Mouse (Mus musculus) embryonic facial prominence, embryonic 11.5 days (tissue): ENCODE results near the gene Ip6k1. TPM values are rescaled to one million over a fixed set of nuclear protein-coding genes. Genes with fewer than 3 reads are reported as not detected.

Source experiments
- ATAC-seq: fragments of 200-750 bp; cut with Nextera tagmentation; replicated peaks from 2 replicates; pipeline ENCODE4 v1.8.0; 2017; ENCODE audit warnings: low read depth; ENCODE audit not compliant: insufficient number of reproducible peaks, low FRiP score, low TSS enrichment
- DNase-seq: peaks from one replicate; pipeline ENCODE4 v3.0.0-alpha.2; 2015; ENCODE audit warnings: low spot score
- H3K27ac ChIP-seq: fragments of 300-500 bp; sonication (generic); replicated peaks from 2 replicates; pipeline ENCODE4 v1.5.1; 2014; ENCODE audit warnings: mild to moderate bottlenecking, low read depth, low read length, control low read depth
- H3K27me3 ChIP-seq: fragments of 300-500 bp; sonication (generic); 2 replicates; pipeline ENCODE4 v1.6.1; 2014; ENCODE audit warnings: mild to moderate bottlenecking, low read length, moderate library complexity, mixed read lengths; ENCODE audit not compliant: control insufficient read depth, insufficient read depth
- H3K36me3 ChIP-seq: fragments of 300-500 bp; sonication (generic); replicated peaks from 2 replicates; pipeline ENCODE4 v1.6.1; 2014; ENCODE audit warnings: low read depth, mild to moderate bottlenecking, low read length, moderate library complexity, mixed read lengths; ENCODE audit not compliant: control insufficient read depth, insufficient read depth
- H3K4me1 ChIP-seq: fragments of 300-500 bp; sonication (generic); 2 replicates; pipeline ENCODE4 v1.6.1; 2014; ENCODE audit warnings: low read length, mixed read lengths; ENCODE audit not compliant: control insufficient read depth, insufficient read depth
- H3K4me2 ChIP-seq: fragments of 300-500 bp; sonication (generic); 2 replicates; pipeline ENCODE4 v1.6.1; 2014; ENCODE audit warnings: low read depth, mild to moderate bottlenecking, control low read depth, low read length, moderate library complexity
- H3K4me3 ChIP-seq: fragments of 300-500 bp; sonication (generic); 2 replicates; pipeline ENCODE4 v1.5.1; 2014; ENCODE audit warnings: low read depth, low read length, control low read depth
- H3K9ac ChIP-seq: fragments of 300-500 bp; sonication (generic); replicated peaks from 2 replicates; pipeline ENCODE4 v1.6.1; 2014; ENCODE audit warnings: mild to moderate bottlenecking, control low read depth, low read length
- H3K9me3 ChIP-seq: fragments of 300-500 bp; sonication (generic); replicated peaks from 2 replicates; pipeline ENCODE4 v1.6.1; 2016; ENCODE audit warnings: mild to moderate bottlenecking, low read length, inconsistent platforms, mixed read lengths; ENCODE audit not compliant: control insufficient read depth
- WGBS: fragments of 180-500 bp; shearing (Covaris S2); extraction: QIAGEN DNeasy Blood & Tissue Kit; methylation state at CpG from one replicate; pipeline ENCODE4 v1.1.7; 2014; 5-methylcytosine and 5-hydroxymethylcytosine counted together
- polyA plus RNA-seq: library from polyadenylated mRNA; unstranded; fragments of >200 nt; fragmentation: Nextera tagmentation; extraction: Ambion mirVana; gene quantifications from 2 replicates; pipeline ENCODE4 v1.2.1, GENCODE M21; 2014

The Ip6k1 gene
- polyA plus RNA-seq, 1 experiment from 2014 or later = 28.0 TPM

DNA sequence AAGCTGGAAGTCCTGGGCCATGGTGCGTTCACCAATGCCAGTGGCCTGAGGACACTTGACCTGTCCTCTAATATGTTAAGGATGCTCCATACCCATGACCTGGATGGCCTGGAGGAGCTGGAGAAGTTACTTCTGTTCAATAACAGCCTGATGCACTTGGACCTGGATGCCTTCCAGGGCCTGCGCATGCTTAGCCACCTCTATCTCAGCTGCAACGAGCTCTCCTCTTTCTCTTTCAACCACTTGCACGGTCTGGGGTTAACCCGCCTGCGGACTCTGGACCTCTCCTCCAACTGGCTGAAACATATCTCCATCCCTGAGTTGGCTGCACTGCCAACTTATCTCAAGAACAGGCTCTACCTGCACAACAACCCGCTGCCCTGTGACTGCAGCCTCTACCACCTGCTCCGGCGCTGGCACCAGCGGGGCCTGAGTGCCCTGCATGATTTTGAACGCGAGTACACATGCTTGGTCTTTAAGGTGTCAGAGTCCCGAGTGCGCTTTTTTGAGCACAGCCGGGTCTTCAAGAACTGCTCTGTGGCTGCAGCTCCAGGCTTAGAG is 51.4 kb downstream of the Ip6k1 start:
- Histone ChIP-seq H3K27ac (no peak overlapping the region), H3K4me1 (no peaks in the 10 kb centered on the region), H3K36me3 (no peaks in the 10 kb centered on the region; the same call in 1 of the 2 replicates), H3K4me3 (no peak overlapping the region), H3K27me3 (no peaks in the 10 kb centered on the region), H3K9me3 (no peaks in the 10 kb centered on the region), H3K9ac (no peak overlapping the region), H3K4me2 (no peak overlapping the region)
- DNase-seq (no peak), ATAC-seq (no peak)
- 93% methylated on average over 15 of the region's 15 CpGs for WGBS

GRCm38 (mm10) chr9:108054331-108055040 is 52.2 kb downstream of the Ip6k1 start:
- Histone ChIP-seq H3K4me1 (no peaks in the 10 kb centered on the region), H3K27me3 (no peaks in the 10 kb centered on the region), H3K4me2 (no peak overlapping the region), H3K9ac (no peak overlapping the region), H3K36me3 (no peaks in the 10 kb centered on the region; the same call in 1 of the 2 replicates), H3K9me3 (no peaks in the 10 kb centered on the region), H3K27ac (no peak overlapping the region), H3K4me3 (no peak overlapping the region)
- no peak for ATAC-seq
- WGBS = 90% methylated on average over 22 of the region's 22 CpGs
- DNase-seq = no peak

GRCm38 (mm10) chr9:108055061-108055460 is 52.8 kb downstream of the Ip6k1 start:
- no peaks in the 10 kb centered on the region; the same call in 1 of the 2 replicates for H3K36me3 ChIP-seq
- WGBS = 88% methylated on average over 1 of the region's 1 CpGs
- no peak overlapping the region for H3K27ac ChIP-seq
- no peaks in the 10 kb centered on the region for H3K27me3 ChIP-seq
- DNase-seq = no peak
- H3K4me3 ChIP-seq = no peak overlapping the region
- no peak for ATAC-seq
- H3K9me3 ChIP-seq = no peaks in the 10 kb centered on the region
- no peak overlapping the region for H3K9ac ChIP-seq
- H3K4me1 ChIP-seq = no peaks in the 10 kb centered on the region
- H3K4me2 ChIP-seq = no peak overlapping the region

DNA sequence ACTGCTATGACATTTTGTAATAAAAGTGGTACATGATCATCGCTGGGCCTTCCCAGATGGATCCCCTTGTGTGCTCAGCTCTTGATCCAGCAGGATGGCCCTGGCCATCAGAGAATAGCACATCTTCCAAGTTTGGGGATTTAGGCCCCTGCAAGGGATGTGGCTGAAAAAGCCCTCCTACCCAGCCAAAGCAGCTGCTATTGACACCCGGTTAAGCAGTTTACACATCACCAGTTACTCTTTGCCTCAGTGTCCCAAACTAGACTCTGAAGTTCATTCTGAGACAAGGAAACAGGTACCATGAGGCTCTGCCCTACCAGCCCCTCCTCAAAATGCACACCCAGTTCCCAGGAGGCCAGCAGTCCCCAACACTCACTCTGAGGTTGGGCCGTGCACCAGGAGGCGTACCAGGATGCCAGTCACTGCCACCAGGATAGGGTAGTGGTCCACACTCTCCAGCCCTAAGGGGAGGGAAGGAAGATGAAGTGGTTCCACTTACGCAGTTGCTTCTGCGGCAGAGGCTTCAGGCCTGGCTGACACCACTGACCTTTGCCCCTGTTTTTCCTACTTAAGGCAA is 53.4 kb downstream of the Ip6k1 start:
- no peak for ATAC-seq
- H3K4me2 ChIP-seq = no peak overlapping the region
- no peak overlapping the region for H3K27ac ChIP-seq
- H3K27me3 ChIP-seq = no peaks in the 10 kb centered on the region
- H3K4me1 ChIP-seq = no peaks in the 10 kb centered on the region
- H3K36me3 ChIP-seq = no peaks in the 10 kb centered on the region; the same call in 1 of the 2 replicates
- no peak for DNase-seq
- H3K9me3 ChIP-seq = no peaks in the 10 kb centered on the region
- WGBS = 80% methylated on average over 6 of the region's 6 CpGs
- no peak overlapping the region for H3K9ac ChIP-seq
- H3K4me3 ChIP-seq = no peak overlapping the region

DNA sequence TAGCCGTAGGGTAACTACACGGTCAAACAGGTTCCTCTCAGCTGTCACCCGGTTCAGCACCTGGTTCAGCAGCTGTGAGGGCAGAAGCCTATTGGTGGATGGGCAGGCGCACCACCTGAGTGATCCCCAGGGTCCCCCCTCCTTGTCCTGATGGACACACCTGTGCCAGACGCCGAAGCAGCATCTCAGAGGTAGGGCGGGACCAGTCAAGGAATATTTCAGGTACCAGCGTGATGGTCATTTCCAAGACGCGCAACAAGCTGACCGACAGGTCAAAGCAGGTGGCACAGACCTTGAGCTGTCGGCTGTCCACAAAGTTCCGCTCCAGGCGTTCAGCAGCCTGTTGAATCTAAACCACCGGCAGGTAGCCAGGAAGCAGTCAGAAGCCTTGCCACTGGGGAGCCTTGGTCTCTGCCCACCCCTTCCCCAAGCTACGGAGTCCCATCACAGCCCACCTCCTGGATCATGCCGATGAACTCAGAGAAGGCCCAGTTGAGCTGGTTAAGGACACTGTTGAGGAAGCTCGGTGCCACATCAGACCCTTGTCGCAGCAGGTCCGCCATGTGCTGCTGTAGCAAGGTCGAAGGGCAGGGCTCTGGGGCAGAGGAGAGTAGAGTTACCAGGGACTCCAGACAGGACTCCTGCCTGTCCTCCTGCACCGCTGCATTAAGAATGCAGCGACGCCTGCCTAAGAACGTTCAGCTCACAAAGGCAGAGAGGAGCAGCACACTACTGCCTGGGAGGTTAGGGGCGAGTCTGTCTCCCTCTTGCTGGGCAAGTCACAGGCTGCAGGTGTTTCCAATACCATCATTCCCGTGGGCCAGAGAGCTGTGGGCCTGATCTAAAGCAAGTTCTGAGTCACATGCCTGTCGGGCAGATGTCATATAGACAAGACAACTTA is 54.3 kb downstream of the Ip6k1 start:
- no peak overlapping the region for H3K27ac ChIP-seq
- no peaks in the 10 kb centered on the region; the same call in 1 of the 2 replicates for H3K36me3 ChIP-seq
- no peak overlapping the region for H3K4me2 ChIP-seq
- ATAC-seq (no peak), DNase-seq (no peak)
- no peak overlapping the region for H3K9ac ChIP-seq
- H3K27me3 ChIP-seq = no peaks in the 10 kb centered on the region
- H3K4me3 ChIP-seq = no peak overlapping the region
- no peaks in the 10 kb centered on the region for H3K4me1 ChIP-seq
- WGBS = 75% methylated on average over 28 of the region's 28 CpGs
- no peaks in the 10 kb centered on the region for H3K9me3 ChIP-seq

- DNase-seq (no peak), ATAC-seq (no peak)
- Histone ChIP-seq H3K9ac (no peak overlapping the region), H3K4me1 (no peaks in the 10 kb centered on the region), H3K36me3 (no peaks in the 10 kb centered on the region; the same call in 1 of the 2 replicates), H3K4me3 (no peak overlapping the region), H3K27ac (no peak overlapping the region), H3K27me3 (no peaks in the 10 kb centered on the region), H3K4me2 (no peak overlapping the region), H3K9me3 (no peaks in the 10 kb centered on the region)
- WGBS = 87% methylated on average over 5 of the region's 5 CpGs
These were observed 54.9 kb downstream of the Ip6k1 start for GRCm38 (mm10) chr9:108057262-108057562.

- no peak for ATAC-seq
- no peak for DNase-seq
- no peak overlapping the region for H3K4me2 ChIP-seq
- no peaks in the 10 kb centered on the region for H3K27me3 ChIP-seq
- 93% methylated on average over 9 of the region's 9 CpGs for WGBS
- no peaks in the 10 kb centered on the region for H3K4me1 ChIP-seq
- H3K36me3 ChIP-seq = no peaks in the 10 kb centered on the region; the same call in none of the 2 replicates
- no peak overlapping the region for H3K27ac ChIP-seq
- no peaks in the 10 kb centered on the region for H3K9me3 ChIP-seq
- H3K9ac ChIP-seq = no peak overlapping the region
- H3K4me3 ChIP-seq = no peak overlapping the region
These were observed 56.0 kb downstream of the Ip6k1 start for GRCm38 (mm10) chr9:108058291-108058690.
